Mouse (Mus musculus) small intestine, adult 2 months (tissue): Measurements from ENCODE around the gene Synj2.

ENCODE experiments used
- CTCF ChIP-seq: fragments of 200-500 bp; IDR thresholded peaks from 2 replicates; pipeline ENCODE4 v1.5.1; 2012; ENCODE audit warnings: low read depth, mild to moderate bottlenecking, control low read depth, inconsistent platforms, low read length, moderate library complexity, mixed read lengths; ENCODE audit not compliant: insufficient replicate concordance, insufficient read length; ENCODE audit errors: extremely low read depth
- POLR2A ChIP-seq: fragments of 200-500 bp; IDR thresholded peaks from 2 replicates; pipeline ENCODE4 v1.6.1; 2012; ENCODE audit warnings: low read depth, mild to moderate bottlenecking, control low read depth, inconsistent platforms, low read length, moderate library complexity

DNA sequence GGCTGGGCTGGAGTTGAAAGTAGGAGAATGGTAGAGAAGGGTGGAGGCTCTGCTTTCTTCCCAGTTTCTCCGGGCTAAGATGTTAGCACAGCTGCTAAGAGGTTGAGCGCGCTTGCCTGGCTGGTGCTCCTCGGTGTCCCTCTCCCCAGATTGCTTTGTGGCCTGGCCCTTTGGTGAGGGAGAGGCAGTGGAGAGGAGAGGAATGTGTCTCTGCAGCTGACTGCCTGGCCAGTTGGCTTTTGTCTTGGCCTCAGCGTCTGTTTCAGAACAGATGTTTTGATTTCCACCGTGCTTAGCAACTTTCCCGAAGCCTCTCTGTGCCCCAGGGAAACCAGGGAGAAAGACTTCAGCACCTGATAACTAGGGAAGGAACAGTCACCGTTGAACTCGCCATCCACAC, 18.7 kb downstream of the Synj2 start:
- TF ChIP-seq POLR2A (no peak), CTCF (no peak)
